Mouse (Mus musculus): ENCODE measurements around the gene Meis3.

Meis3 gene

DNA sequence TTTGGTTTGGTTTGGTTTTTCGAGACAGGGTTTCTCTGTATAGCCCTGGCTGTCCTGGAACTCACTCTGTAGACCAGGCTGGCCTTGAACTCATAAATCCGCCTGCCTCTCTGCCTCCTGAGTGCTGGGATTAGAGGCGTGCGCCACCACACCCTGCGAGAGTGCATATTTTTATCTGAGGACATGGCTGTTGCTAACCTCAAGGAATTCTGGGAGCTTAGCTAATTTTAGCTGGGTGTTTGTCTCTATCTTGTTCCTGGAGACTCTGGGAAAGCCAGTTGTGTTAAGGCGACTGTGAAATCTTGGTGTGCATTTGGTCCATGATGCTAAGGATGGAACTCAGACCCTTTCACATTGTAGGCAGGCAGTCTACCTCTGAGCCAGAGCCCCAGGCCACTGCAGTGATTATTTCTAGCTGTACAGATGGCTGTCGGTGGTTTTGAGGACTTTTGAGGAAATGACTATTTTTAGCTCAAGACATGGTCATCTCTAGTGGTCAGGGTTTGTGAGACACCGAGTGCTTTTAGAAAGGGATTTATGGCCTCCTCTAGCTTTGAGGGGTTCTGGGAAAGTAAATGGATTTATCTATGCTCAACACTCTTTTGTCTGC is 18.7 kb upstream of the Meis3 start:
- no peak for DNase-seq (ENCODE audit: extremely low read depth, insufficient read length, low spot score)

DNA sequence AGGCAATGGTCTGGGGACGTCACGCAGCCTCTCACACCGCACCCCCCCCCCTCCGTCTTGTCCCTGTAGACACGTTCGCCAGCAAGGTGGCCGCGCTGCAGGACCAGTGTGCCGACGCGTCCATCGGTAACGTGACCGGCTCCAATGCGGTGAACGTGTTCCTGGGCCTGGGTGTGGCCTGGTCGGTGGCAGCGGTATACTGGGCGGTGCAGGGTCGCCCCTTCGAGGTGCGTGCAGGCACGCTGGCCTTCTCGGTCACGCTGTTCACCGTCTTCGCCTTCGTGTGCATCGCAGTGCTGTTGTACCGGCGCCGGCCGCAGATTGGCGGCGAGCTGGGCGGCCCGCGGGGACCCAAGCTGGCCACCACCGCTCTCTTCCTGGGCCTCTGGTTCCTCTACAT is 16.2 kb upstream of the Meis3 start:
- DNase-seq (ENCODE audit: extremely low read depth, insufficient read length, low spot score), result no peak

DNA sequence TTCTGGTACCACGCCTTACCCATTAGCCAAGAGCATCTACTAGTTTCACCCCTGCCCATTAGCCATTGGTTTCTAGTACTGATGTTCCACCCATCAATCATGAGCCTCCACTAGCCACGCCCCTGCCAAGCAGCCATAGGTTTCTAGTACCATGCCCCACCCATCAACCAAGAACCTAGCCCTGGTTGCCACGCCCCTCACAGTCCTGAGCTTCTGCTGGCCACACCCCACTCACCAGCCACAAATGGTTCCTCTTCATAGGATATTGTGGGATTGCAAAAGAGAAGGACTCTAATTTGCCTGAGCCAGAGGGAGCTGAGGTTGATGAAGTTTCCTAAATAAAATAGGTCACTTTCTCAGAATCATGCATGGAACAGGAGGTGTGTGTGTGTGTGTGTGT is 14.2 kb upstream of the Meis3 start:
- no peak for DNase-seq (ENCODE audit: extremely low read depth, insufficient read length, low spot score)

DNA sequence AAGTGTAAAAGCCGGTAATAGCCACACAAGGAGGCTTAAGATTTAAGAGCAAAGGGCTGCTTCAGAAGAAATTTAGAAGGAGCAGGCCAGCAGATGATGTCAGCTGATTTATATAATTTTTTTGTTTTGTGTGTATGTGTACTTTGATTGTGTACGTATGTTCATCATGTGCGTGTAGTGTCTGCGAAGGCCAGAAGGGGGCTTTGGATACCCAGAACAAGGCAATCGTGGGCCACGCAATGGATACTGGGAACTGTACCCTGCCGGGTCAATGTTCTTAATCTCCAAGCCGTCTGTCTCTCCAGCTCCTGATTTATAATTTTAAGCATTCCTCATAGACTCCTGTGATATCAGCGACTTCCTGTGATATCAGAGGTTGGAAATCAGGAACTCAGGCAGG is 13.6 kb upstream of the Meis3 start:
- no peak for DNase-seq (ENCODE audit: extremely low read depth, insufficient read length, low spot score)

DNA sequence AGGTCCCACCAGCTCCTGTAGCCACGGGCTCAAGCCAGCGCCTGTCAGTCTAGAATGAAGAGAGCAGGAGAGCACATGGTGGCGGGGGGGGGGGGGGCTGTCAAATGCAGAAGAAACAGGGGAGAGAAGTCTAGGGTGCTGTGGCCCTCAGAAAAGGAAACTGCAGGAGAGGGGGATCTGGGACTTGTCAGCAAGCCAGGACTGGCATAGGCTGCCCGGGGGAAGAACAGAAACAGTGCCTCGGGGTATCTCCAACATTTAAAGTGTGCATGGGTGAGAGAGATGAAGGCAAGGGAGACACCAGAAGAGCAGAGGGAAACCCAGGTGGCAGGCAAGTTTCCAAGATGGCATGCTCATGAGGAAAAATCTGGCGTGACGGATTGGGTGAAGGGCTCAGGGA is 12.9 kb upstream of the Meis3 start:
- DNase-seq (ENCODE audit: extremely low read depth, insufficient read length, low spot score), result no peak

DNA sequence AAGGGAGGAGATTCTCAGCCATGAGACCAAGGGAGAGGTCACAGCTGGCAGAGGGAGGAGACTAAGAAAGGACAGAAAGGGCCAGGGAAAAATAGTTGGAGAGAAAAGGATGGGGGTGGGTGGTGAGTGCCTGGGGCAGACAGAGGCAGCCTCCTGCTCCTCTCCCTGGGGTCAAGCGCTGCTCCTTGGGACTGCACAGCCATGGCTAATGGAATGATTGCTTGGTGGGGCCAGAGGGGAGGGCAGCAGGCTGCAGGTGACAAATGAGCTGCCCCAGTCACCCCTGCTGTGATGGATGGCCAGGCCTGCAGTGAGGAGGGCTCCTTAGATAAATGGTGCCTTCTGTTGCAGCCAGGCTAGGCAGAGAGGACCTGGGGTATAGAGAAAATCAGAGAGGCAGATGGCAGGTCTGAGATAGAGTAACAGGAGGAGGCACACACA is 2.7 kb upstream of the Meis3 start:
- DNase-seq (ENCODE audit: extremely low read depth, insufficient read length, low spot score), result no peak

DNA sequence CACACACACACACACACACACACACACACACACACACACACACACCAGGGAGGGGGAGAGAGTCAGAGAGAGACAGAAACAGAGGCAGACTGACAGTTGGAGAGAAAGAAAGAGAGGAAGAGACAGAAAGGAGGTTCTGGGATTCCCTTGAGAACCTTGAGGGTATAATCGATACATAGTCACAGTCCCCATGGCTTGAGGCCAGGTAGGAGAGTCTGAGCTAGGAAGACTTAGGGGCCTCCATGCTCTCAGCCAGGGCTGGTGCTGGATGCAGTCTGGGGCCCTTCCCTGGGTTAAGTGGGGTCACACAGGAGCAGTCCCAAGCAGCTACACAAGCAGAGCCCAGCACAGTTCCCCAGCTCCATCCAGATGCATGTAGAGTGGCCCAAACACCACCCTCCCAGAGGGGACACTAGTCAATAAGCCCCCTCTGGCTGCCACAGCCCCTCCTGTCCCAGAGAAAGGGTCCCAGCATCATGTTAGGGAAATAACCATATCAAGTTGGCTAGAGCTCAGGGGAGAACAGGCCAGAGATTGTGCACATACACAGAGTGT is 2.2 kb upstream of the Meis3 start:
- DNase-seq (ENCODE audit: extremely low read depth, insufficient read length, low spot score), result no peak

DNA sequence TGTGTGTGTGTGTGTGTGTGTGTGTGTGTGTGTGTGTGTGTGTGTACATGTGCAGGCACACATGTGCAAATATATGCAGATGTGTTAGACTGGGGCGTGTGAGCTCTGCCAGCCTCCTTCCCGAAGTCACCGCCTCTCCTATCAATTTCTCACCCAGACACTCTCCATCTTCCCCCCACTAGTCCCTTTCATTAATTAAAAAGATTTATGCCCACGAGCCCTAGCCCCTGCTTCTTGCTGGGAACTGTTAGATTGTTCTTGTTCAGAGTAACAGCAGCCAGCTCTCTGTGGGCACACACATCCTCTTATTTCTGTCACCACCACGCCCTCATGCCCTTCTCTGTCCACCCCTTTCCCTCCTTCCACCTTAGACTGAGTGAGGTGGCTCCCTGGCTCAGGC is 1.7 kb upstream of the Meis3 start:
- no peak for DNase-seq (ENCODE audit: extremely low read depth, insufficient read length, low spot score)

DNA sequence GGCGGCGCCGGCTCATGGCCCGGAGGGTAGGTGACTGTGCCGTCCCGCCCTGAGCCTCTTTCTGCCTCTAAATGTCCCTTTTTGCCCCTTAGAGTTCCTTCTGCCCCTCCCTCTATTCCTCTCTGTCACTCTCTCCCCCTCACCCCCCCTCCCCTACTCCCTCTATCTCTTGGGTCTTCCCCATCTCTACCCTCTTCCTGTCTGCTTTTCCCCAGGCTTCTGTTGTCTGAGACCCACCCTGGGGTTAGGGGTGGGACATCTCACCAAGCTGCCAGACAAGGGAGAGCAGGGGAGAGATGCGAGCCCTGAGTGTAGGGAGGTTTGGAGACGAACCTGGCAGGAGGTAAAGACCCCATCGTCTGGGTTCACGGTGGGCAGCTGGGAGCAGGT is 647 bp downstream of the Meis3 start:
- DNase-seq (ENCODE audit: extremely low read depth, insufficient read length, low spot score), result no peak

DNA sequence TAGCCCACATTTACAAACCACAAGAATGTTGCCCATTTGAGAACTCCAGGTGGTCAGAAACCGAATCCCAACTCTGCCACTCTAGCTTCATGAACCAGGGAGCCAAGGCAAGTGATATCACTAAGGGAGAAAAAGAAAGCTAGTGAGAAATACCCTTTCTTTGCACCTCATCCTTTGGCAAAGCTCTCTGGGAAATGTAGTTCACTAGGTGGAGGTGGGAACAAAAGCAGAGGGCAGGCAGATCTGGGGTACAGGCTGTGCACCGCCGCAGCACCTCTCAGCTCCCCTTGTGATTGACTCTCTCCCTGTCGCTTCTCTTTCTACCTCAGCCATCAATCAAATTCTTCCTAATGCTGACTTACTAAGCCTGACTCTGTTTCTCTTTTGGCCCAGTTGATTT is 3.2 kb downstream of the Meis3 start:
- no peak for DNase-seq (ENCODE audit: extremely low read depth, insufficient read length, low spot score)

DNA sequence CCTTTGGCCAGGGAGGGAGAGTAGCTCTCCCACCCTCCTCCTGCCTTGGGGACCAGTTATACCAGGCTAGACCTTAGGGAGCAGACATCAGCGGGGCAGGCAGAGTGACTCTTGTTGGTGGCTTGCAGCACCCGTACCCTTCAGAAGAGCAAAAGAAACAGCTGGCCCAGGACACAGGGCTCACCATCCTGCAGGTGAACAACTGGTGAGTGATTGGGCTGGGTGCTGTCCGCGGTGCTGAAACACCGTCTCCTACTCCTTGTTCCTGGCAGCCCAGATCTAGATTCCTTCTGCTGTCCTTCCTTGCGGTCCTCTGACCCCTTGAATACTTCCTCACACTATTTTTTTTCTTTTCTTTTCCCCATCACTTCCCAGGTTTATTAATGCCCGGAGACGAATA is 8.8 kb downstream of the Meis3 start:
- DNase-seq (ENCODE audit: extremely low read depth, insufficient read length, low spot score), result no peak

DNA sequence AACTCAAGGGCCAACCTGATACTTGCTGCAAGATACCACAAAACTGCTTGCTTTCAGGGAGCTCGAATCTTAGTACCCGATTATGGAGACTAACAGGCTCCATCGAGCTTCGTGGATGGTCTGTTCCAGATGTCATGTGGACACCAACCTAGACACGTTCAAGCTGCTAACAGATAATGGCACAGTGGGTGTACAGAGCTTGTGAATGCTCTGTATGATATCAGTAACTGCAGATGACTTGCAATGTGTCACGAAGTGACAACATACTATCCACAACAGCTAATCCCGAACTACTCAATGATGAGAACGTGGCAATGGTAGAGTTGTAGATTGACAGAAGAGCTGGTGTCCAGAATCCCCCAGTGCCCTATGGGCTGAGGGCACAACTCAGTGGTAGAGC is 12.6 kb downstream of the Meis3 start:
- no peak for DNase-seq (ENCODE audit: extremely low read depth, insufficient read length, low spot score)

DNA sequence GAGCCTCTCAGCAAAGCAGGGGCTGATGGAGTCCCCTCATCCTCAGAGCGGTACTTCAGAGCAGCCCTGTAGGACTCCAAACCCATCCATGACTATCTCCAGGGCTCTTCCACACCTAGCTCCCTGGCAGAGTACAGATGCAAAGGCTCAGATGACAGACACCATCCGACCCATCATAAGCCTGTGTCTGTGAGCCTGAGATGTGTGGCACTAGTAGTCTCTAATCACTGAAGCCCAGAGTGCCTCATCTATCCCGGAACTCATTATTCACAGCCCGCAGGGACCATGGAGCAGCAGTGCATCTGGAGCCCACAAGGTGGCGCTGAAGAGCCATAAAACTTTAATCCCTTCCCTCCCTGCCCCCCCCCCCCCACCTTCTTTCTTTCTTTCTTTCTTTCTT is 17.4 kb downstream of the Meis3 start:
- no peak for DNase-seq (ENCODE audit: extremely low read depth, insufficient read length, low spot score)

DNA sequence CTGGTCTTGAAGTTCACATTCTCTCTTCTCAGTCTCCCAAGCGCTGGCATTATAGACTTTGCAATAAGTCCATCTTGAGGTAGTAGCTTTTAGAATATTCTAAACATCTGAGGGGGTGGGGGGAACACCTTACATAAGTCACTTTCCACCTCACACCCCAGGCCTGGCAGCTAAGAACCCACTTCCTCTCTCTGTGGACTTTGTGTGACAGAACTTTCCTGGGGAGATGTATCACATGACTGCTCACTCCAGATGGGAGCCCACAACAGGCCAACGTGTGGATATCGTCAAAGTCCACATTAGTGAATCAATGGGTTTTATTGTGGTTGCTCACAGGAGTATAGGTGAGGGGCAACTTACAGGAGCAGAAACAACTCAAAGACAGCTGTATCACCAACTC is 18.8 kb downstream of the Meis3 start:
- DNase-seq (ENCODE audit: extremely low read depth, insufficient read length, low spot score), result no peak

DNA sequence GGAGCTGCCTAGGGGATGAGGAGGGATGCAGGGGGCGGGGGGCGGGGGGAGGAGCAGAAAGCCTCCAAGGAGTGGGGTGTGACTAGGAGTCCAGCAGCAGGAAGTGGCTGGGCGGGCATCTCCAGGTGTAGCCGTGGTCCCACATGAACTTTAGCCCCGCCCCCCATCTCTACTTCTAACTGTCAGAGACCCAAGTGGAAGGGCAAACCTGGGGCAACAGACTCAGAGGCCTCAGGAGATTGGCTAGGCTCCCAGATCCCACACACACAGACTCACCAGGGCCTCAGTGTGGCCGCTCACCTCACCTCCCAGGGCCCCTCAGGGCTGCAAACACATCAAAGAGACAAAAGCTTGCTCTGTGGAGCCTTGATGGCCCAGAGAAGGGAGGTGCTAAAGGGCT is 21.7 kb downstream of the Meis3 start:
- DNase-seq (ENCODE audit: extremely low read depth, insufficient read length, low spot score), result no peak

DNA sequence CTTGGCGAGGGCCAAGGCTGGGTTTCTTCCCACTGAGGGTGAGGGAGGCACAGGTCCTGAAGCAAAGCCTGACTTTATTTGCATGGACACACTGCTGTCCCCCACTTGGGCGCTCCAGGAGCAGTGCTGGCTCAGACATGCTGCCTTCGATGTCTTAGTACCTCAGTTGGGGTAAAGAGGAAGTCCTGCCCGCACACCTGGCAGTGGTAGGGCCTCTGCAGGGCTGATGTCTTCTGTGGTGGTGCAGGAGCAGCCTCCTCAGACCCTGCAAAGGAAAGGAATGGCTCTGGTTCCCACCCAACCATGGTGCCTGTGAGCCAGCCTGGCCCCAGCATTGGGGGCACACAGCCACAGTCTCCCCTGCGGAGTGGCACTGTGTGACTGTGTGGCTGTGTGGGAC is 22.3 kb downstream of the Meis3 start:
- no peak for DNase-seq (ENCODE audit: extremely low read depth, insufficient read length, low spot score)

DNA sequence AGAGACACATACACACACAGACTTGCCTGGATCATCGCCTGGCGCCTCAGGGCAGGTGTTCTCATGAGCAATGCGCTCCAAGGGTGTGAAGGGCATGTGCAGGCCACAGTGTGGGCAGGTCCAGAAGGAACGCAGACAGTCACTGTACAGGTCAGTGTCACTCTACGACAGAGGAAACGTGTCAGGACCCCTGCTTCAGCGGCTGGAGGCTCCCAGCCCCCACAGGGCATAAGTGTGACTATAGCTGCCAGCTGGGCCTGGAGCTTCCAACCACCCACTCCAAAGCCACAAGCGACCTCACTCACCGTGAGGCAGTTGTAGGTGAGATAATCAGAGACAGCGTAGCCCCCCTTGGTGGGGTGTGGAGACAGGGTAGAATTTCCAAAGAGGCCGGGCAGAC is 23.6 kb downstream of the Meis3 start:
- no peak for DNase-seq (ENCODE audit: extremely low read depth, insufficient read length, low spot score)

DNA sequence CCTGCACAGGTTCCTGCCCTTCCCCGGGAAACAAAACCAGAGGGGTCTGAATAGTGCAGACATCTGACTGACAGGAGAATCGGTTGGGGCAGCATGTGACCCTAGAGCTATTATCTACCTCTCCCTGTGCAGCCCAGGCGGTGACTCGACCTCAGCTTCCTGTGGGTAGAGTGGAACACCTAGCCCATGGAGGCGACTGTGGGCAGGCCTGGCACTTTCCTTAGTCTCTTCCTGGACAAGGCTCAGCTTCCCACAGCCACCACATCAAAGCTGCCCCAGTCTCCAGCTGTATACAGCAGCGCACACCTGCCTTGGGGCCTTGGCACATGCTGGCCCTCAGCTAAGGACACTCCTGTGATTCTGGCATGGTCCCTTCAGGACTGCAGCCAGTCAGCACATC is 26.2 kb downstream of the Meis3 start:
- DNase-seq (ENCODE audit: extremely low read depth, insufficient read length, low spot score), result no peak

DNA sequence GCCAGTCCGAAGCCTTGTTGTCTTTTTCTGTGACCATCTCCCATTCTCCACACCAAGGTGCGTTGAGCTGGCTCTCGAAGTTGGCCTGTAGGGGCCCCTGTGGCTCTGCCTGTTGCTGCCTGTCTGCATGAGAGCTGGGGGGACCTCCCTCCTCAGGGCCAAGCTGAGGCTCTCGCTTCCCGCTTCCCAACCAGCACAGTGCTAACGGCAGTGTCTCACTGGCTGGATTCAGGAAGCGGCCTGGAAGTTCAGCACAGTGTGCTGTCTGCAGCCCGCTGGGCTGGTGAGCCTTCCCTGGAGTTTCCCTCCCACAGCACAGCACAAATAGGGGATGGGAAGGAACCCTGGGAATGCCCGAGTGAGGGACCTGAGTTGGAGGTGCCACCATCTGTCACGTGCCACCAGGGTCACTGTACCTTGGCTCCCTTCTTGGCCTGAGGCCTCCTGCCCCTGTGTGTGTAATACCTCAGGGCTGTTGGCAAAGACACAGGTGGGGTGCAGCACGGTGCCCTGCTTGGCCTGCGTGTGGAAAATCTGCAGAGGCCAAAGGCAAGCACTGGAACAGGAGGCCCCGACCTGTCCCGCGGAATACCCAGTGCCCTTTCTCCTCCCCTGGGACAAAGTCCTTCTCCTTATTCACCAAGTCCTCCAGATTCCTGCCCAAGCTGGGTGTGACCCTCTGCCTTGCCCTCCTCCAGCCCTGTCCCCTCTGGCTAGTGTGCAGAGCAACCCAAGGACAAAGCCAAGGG is 28.0 kb downstream of the Meis3 start:
- DNase-seq (ENCODE audit: extremely low read depth, insufficient read length, low spot score), result no peak

DNA sequence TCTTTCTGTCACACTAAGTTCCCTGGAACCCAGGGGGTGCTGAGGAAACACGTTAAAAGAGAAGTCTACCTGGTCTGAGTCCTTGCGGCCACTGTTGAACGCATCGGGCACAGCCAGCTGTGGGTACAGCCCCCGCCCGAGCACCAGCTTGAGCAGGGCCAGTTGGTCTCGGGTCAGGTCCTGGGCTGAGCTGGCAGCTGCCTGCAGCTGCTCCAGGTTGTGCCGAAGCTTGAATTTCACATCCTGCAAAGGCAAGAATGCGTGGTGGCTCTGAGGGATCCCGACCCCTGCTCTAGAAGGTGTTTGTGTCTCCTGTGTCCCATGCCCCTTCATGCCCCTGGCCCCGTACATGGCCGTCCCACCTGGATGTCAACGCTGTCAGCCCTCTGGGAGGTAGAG is 28.6 kb downstream of the Meis3 start:
- no peak for DNase-seq (ENCODE audit: extremely low read depth, insufficient read length, low spot score)

DNA sequence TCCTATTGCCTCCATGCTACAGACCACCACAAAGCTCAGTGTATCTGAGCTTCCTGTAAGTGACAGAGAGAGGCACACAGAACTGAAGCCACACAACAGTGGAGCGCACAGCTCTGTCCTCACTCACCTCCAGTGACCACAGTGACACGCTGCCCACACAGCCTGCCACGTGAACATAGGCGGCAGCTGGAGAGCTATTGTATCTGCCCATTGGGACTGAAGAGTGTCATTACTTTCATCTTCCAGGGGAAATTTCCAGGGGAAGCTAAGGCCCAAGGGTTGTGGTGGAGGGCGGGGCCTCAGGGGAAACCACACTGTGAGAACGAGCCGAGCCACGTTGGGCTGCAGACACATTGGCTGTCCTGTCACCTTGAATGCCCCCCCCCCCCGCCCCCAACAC is 29.9 kb downstream of the Meis3 start:
- DNase-seq (ENCODE audit: extremely low read depth, insufficient read length, low spot score), result no peak

DNA sequence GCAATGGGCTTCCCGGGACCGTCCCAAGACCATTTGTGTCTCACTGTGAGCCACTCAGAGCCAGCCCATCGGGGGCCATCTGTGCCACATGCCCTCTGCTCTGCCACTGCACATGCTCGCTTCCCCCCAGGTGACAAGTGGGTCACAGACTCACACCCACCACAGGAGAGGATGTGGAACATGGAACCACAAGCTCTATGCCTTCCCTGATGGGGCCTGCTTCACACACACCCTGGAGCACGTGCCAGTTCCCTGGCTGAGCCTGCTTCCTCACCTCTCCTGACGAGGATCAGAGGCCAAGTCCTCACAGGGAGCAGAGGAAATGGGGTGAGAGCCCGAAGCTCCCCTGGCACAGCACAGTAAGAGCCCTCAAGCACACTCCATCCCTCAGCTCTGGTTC is 32.2 kb downstream of the Meis3 start:
- DNase-seq (ENCODE audit: extremely low read depth, insufficient read length, low spot score), result no peak

Measured in 3134 (cell line).